Mouse (Mus musculus) stomach, postnatal 0 days (tissue): ENCODE measurements around the gene Adamtsl1.

Source experiments
- CTCF ChIP-seq: IDR thresholded peaks from 2 replicates; pipeline ENCODE4 v1.5.1; 2016; ENCODE audit warnings: antibody characterized with exemption, low read depth, mild to moderate bottlenecking, moderate library complexity
- EP300 ChIP-seq: optimal IDR thresholded peaks from 2 replicates; pipeline ENCODE3; 2016; ENCODE audit warnings: antibody characterized with exemption

DNA sequence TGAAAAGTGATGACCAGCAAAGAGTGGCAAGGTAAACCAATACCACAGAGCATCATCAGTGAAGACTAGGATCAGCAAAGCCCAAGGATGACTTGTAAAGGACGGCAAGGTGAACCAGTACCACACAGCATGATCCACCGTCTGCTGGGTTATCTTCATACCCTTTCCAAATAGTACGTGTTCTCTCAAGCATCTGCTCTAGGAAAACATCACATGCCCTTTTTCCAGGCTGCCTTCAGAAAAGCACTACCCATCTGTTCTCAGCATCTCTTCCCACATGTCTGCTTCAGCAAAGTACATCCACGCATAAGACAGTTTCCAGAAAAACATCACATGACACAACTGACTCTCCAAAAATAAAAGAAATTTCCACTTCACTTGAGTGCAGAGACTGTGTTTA is 408.8 kb downstream of the Adamtsl1 start:
- TF ChIP-seq EP300 (no peak), CTCF (no peak)
